Mouse (Mus musculus) MEL (cell line): ENCODE measurements around the gene Dll1. TPM values are rescaled to one million over a fixed set of nuclear protein-coding genes. Genes with fewer than 3 reads are reported as not detected.

Experiments used
- DNase-seq: peaks from one replicate; pipeline ENCODE4 v3.0.0; 2011; ENCODE audit warnings: low read depth, low spot score
- H3K27ac ChIP-seq: 2 replicates; pipeline ENCODE4 v1.5.1; 2012; ENCODE audit warnings: low read depth, mild to moderate bottlenecking, control low read depth, low read length, moderate library complexity; ENCODE audit not compliant: control insufficient read depth
- H3K27me3 ChIP-seq, 2 experiments: fragments of 150-350 bp in 1 of 2; sonication (generic) in 1 of 2; 2 replicates each; pipeline ENCODE4 v1.6.1; 2012; ENCODE audit warnings: low read length in 2 of 2, mild to moderate bottlenecking in 2 of 2, improper control_type of control experiment in 1 of 2, moderate library complexity in 1 of 2; ENCODE audit not compliant: insufficient read depth in 2 of 2, control insufficient read depth in 1 of 2
- H3K36me3 ChIP-seq, 2 experiments: 2 replicates each; pipeline ENCODE4 v1.6.1; 2012 to 2014; ENCODE audit warnings: low read length in 2 of 2, improper control_type of control experiment in 1 of 2, inconsistent platforms in 1 of 2, mild to moderate bottlenecking in 1 of 2; ENCODE audit not compliant: insufficient read depth in 2 of 2, control insufficient read depth in 1 of 2
- H3K4me1 ChIP-seq, 2 experiments: fragments of 150-350 bp in 1 of 2; sonication (generic) in 1 of 2; 2 replicates each; pipeline ENCODE4 v1.6.1; 2012; ENCODE audit warnings: low read length in 2 of 2, improper control_type of control experiment in 1 of 2, mild to moderate bottlenecking in 1 of 2; ENCODE audit not compliant: insufficient read depth in 2 of 2, control insufficient read depth in 1 of 2
- H3K4me3 ChIP-seq, 2 experiments: fragments of 150-350 bp in 1 of 2; sonication (generic) in 1 of 2; 2 replicates each; pipeline ENCODE4 v1.5.1; 2012; ENCODE audit warnings: low read depth in 2 of 2, low read length in 2 of 2, mild to moderate bottlenecking in 2 of 2, moderate library complexity in 2 of 2, control low read depth in 1 of 2, improper control_type of control experiment in 1 of 2; ENCODE audit not compliant: control insufficient read depth in 1 of 2, insufficient read depth in 1 of 2
- H3K79me2 ChIP-seq: 2 replicates; pipeline ENCODE4 v1.6.1; 2012; ENCODE audit warnings: mild to moderate bottlenecking, low read length, moderate library complexity; ENCODE audit not compliant: control insufficient read depth, poor library complexity, insufficient read depth
- H3K9ac ChIP-seq: 2 replicates; pipeline ENCODE4 v1.6.1; 2012; ENCODE audit warnings: low read depth, mild to moderate bottlenecking, control low read depth, low read length, moderate library complexity; ENCODE audit not compliant: control insufficient read depth, poor library complexity, severe bottlenecking
- H3K9me3 ChIP-seq: fragments of 150-350 bp; sonication (generic); replicated peaks from 2 replicates; pipeline ENCODE4 v1.6.1; 2012; ENCODE audit warnings: mild to moderate bottlenecking, low read length, improper control_type of control experiment, moderate library complexity; ENCODE audit not compliant: insufficient read depth
- CHD1 ChIP-seq: IDR thresholded peaks from 2 replicates; pipeline ENCODE4 v1.6.1; 2012; ENCODE audit warnings: low read depth, mild to moderate bottlenecking, inconsistent platforms, low read length, improper control_type of control experiment
- CTCF ChIP-seq, 3 experiments: IDR thresholded peaks in 2 of 3; conservative IDR thresholded peaks in 1 of 3; 2 replicates each; pipeline ENCODE4 v1.5.1; 2011 to 2012; ENCODE audit warnings: low read length in 3 of 3, low read depth in 2 of 3, mild to moderate bottlenecking in 2 of 3, improper control_type of control experiment in 1 of 3, inconsistent platforms in 1 of 3, mixed read lengths in 1 of 3, moderate library complexity in 1 of 3; ENCODE audit not compliant: control insufficient read depth in 1 of 3, insufficient read depth in 1 of 3, poor library complexity in 1 of 3, severe bottlenecking in 1 of 3
- E2F4 ChIP-seq: IDR thresholded peaks from 2 replicates; pipeline ENCODE4 v1.6.1; 2011; ENCODE audit warnings: low read depth, low read length, improper control_type of control experiment, borderline replicate concordance
- ELF1 ChIP-seq: IDR thresholded peaks from 2 replicates; pipeline ENCODE4 v1.6.1; 2014; ENCODE audit warnings: low read depth, mild to moderate bottlenecking, inconsistent platforms, low read length, improper control_type of control experiment, moderate library complexity
- GATA1 ChIP-seq: IDR thresholded peaks from 2 replicates; pipeline ENCODE4 v1.6.1; 2011; ENCODE audit warnings: low read depth, low read length, improper control_type of control experiment
- HCFC1 ChIP-seq: IDR thresholded peaks from 2 replicates; pipeline ENCODE4 v1.6.1; 2012; ENCODE audit warnings: low read depth, mild to moderate bottlenecking, inconsistent platforms, low read length, improper control_type of control experiment, moderate library complexity
- JUND ChIP-seq: IDR thresholded peaks from 2 replicates; pipeline ENCODE4 v1.6.1; 2011; ENCODE audit warnings: low read depth, mild to moderate bottlenecking, improper control_type of control experiment, low read length
- MAZ ChIP-seq: IDR thresholded peaks from 2 replicates; pipeline ENCODE4 v1.6.1; 2012; ENCODE audit warnings: low read depth, mild to moderate bottlenecking, inconsistent platforms, low read length, improper control_type of control experiment
- MYC ChIP-seq: IDR thresholded peaks from 2 replicates; pipeline ENCODE4 v1.6.1; 2011; ENCODE audit warnings: low read depth, mild to moderate bottlenecking, low read length, improper control_type of control experiment, moderate library complexity
- NELFE ChIP-seq: IDR thresholded peaks from 2 replicates; pipeline ENCODE4 v1.6.1; 2011; ENCODE audit warnings: low read depth, low read length, improper control_type of control experiment
- NRF1 ChIP-seq: IDR thresholded peaks from 2 replicates; pipeline ENCODE4 v1.6.1; 2014; ENCODE audit warnings: low read depth, mild to moderate bottlenecking, inconsistent platforms, low read length, improper control_type of control experiment, moderate library complexity; ENCODE audit not compliant: poor library complexity, insufficient read depth, severe bottlenecking
- POLR2A ChIP-seq, 2 experiments: IDR thresholded peaks; 2 replicates each; pipeline ENCODE4 v1.6.1; 2011 to 2012; ENCODE audit warnings: low read length in 2 of 2, mild to moderate bottlenecking in 2 of 2, control low read depth in 1 of 2, improper control_type of control experiment in 1 of 2, low read depth in 1 of 2, moderate library complexity in 1 of 2; ENCODE audit not compliant: control insufficient read depth in 1 of 2, insufficient read depth in 1 of 2, poor library complexity in 1 of 2
- POLR2AphosphoS2 ChIP-seq: IDR thresholded peaks from 2 replicates; pipeline ENCODE4 v1.6.1; 2011; ENCODE audit warnings: low read length, improper control_type of control experiment
- SMC3 ChIP-seq: IDR thresholded peaks from 2 replicates; pipeline ENCODE4 v1.6.1; 2011; ENCODE audit warnings: low read depth, low read length, improper control_type of control experiment
- TBP ChIP-seq: IDR thresholded peaks from 2 replicates; pipeline ENCODE4 v1.8.0; 2011; ENCODE audit warnings: low read depth, low read length, improper control_type of control experiment
- TCF12 ChIP-seq: IDR thresholded peaks from 2 replicates; pipeline ENCODE4 v1.6.1; 2014; ENCODE audit warnings: low read depth, mild to moderate bottlenecking, inconsistent platforms, low read length, improper control_type of control experiment, moderate library complexity
- UBTF ChIP-seq: IDR thresholded peaks from 2 replicates; pipeline ENCODE4 v1.6.1; 2012; ENCODE audit warnings: low read depth, mild to moderate bottlenecking, inconsistent platforms, low read length, improper control_type of control experiment, moderate library complexity, borderline replicate concordance; ENCODE audit not compliant: insufficient read depth
- ZMIZ1 ChIP-seq: IDR thresholded peaks from 2 replicates; pipeline ENCODE4 v1.6.1; 2012; ENCODE audit warnings: low read depth, mild to moderate bottlenecking, inconsistent platforms, low read length, improper control_type of control experiment, moderate library complexity
- polyA plus RNA-seq, 2 experiments: library from polyadenylated mRNA; stranded (reverse) in 1 of 2; unstranded in 1 of 2; fragments of >175 nt in 1 of 2; fragments of >200 nt in 1 of 2; gene quantifications; 2 replicates each; pipeline versions ENCODE4 v1.2.1 to v1.2.4; 2012; ENCODE audit warnings: low replicate concordance in 2 of 2, low read depth in 1 of 2; ENCODE audit not compliant: insufficient read length in 2 of 2, insufficient read depth in 1 of 2, missing spikeins in 1 of 2
- total RNA-seq: library from RNA; depleted of rRNA; stranded (reverse); fragments of 300-350 nt; gene quantifications from 2 replicates; pipeline ENCODE4 v1.2.3, GENCODE M21; 2012

Gene Dll1
- total and polyA plus RNA-seq, 3 experiments: not detected

DNA sequence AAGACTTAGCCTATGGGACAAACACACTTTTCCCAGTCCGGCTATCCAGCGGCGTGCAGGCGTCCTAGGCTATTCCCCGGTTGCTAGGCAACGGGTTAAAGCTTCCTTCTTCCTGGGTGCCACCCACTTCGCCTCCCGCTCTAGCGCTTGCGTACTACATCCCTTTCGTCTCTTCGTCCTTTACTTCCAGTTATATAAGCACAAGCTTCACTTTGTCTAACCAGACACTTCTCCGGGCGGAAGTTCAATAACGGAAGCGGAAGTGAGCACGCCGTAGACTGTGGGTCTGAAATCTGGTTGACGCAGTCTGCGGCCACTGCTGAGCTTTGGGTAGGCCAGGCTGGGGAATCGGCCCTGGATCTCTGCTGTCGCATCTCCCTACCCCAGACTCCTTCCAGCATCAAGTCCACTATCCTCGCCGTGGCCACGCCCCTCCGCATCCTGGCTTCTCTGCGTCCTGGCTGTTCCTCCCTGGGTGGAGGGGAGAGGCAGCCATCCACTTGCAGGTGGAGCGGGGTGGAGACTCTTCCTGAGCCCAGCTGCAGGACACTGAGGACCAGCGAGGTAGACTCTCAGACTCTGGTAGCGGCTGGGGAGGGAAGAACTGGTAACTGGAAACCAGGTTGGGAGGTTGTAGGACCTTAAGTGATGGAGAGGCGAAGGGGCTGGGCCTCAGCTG is 19.5 kb upstream of the Dll1 start, which contains the start of gene Fam120b (continued):
- peak; percentile 89 for TF ChIP-seq HCFC1
- TF ChIP-seq ZMIZ1: no peak
- TF ChIP-seq ELF1: peak; percentile 96

DNA sequence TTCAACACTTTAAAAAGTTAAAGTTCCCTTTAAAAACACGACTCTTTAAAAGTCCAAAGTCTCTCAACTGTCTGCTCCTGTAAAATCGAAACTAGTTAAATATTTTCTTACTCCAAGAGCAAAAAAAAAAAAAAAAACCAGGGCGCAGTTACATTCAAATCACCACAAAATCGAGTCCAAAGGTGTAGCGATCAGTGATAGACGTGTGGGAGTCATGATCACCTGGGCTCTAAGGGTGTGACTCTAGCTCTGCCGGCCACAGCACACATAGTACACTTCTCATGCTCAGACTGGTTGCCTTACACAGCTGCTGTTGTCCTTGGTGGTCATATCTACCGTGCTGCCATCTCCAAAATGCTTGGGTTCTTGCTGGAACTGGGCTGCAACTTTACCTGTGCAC is 12.7 kb upstream of the Dll1 start:
- Histone ChIP-seq H3K9ac (no peak overlapping the region), H3K4me1 (no peaks in the 10 kb centered on the region), H3K27me3 (peaks cover 7 to 11% of the 10 kb centered on the region in 2 experiments), H3K79me2 (no peaks in the 10 kb centered on the region), H3K9me3 (no peaks in the 10 kb centered on the region), H3K36me3 (no peaks in the 10 kb centered on the region), H3K4me3 (no peak overlapping the region), H3K27ac (no peak overlapping the region)
- DNase-seq: no peak
- no peak for TF ChIP-seq MAZ
- no peak for TF ChIP-seq NRF1
- no peak for TF ChIP-seq CHD1
- no peak for TF ChIP-seq POLR2A (IDR thresholded peaks at IDR 0.05; ENCODE audit: control insufficient read depth in 1 of 2, insufficient read depth in 1 of 2, low read depth in 1 of 2, low read length in 2 of 2, poor library complexity in 1 of 2)
- no peak for TF ChIP-seq ELF1
- no peak for TF ChIP-seq E2F4
- no peak for TF ChIP-seq SMC3
- no peak for TF ChIP-seq CTCF (IDR thresholded peaks at IDR 0.05 in 2 of 3, conservative IDR thresholded peaks at IDR 0.05 in 1 of 3; ENCODE audit: control insufficient read depth in 1 of 3, insufficient read depth in 1 of 3, low read depth in 2 of 3, low read length in 3 of 3, poor library complexity in 1 of 3, severe bottlenecking in 1 of 3)
- no peak for TF ChIP-seq JUND

DNA sequence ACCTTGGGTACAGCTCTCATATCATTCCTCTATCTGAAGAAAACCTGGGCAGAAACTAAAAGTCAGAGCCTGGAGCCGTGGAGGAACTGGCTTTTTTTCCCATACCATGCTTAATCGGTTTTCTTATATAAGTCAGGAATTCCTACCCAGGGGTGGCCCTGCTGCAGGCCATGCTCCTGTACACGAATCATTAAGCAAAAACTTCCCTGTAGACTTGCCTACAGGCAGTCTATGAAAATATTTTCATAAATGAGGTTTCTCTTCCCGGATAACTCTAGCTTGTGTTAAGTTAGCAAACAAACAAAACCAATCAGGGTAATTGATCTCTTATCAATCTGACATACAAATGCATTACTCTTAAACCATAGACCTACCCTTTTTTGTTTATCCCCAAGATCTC is 12.2 kb upstream of the Dll1 start:
- Histone ChIP-seq H3K27ac (no peak overlapping the region), H3K4me3 (no peak overlapping the region), H3K9ac (no peak overlapping the region), H3K36me3 (no peaks in the 10 kb centered on the region), H3K79me2 (no peaks in the 10 kb centered on the region), H3K4me1 (no peaks in the 10 kb centered on the region), H3K9me3 (no peaks in the 10 kb centered on the region), H3K27me3 (peaks cover 7 to 11% of the 10 kb centered on the region in 2 experiments)
- no peak for TF ChIP-seq NELFE
- TF ChIP-seq UBTF: no peak
- TF ChIP-seq JUND: no peak
- TF ChIP-seq POLR2AphosphoS2: no peak
- no peak for TF ChIP-seq NRF1
- no peak for TF ChIP-seq GATA1
- no peak for TF ChIP-seq TBP
- TF ChIP-seq MYC: no peak
- TF ChIP-seq TCF12: no peak
- DNase-seq: no peak
